Mouse (Mus musculus) common myeloid progenitor, adult 5-6 weeks (primary cell): ENCODE results near the gene Mdfi. TPM values are rescaled to one million over a fixed set of nuclear protein-coding genes. Genes with fewer than 3 reads are reported as not detected.

ENCODE experiments used
- ATAC-seq: replicated peaks from 2 replicates; pipeline ENCODE4 v1.8.0; 2016; ENCODE audit warnings: low read depth, mild to moderate bottlenecking, moderate TSS enrichment, inconsistent platforms; ENCODE audit not compliant: poor library complexity, severe bottlenecking
- total RNA-seq: library from RNA; stranded (forward); fragments of 200-1000, 187-1606 nt; gene quantifications from 2 replicates; pipeline ENCODE4 v1.2.3, GENCODE M21; 2017

Mdfi gene
- total RNA-seq, 1 experiment from 2014 or later, result 9.2 TPM

DNA sequence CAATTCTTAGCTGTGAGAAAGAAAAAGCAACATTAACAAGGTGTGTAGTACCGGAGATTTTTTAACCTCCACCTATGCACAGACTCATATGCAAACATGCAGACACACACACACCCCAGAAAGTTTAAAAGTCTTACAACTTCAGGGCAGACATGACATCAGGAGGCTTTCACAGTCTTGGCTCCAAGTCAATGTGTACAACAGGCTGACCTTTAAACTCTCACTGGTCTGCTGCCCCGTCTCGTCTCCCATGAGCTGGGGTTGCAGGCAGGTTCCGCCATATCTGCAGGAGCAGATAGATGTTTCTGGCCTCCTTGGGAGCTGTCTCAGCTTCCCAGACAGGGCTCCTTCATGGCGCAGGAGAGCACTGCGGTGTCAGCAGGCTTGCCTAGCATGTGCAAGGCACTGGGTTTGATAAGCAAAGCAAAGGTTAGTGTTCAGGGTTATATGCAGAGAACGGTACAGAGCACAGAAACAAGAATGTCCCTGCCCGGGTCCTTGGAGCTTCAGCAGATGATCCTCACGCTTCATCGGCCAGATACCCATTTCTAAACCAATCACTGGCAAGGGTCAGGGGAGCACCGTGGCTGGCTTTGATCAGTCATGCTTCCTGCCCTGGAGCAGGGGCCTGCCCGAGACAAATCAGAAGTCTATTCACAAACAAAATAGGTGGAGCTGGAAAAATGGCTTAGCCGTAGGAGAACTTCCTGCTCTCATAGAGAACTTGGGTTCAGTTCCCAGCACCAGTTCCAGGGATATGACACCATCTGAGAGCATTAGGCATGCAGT, 29.2 kb downstream of the Mdfi start:
- ATAC-seq, result no peak

DNA sequence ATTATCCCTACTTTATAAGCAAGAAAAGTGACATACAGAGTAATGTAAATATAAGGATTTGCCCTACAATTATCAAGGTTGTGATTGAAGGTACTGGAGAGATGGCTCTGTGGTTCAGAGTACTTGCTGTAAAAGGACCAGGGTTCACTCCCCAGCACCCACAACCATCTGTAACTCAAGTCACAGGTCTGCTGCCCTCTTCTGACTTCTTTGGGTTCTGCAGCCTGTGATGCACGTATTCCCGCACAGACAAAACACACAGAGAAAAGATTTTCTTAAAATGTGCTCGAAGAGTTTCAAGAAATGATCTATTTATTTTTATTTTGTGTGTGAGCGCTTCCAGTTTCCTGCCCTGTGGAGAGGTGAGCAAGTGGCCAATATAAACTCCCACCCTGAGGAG, 30.8 kb downstream of the Mdfi start:
- ATAC-seq, result no peak

DNA sequence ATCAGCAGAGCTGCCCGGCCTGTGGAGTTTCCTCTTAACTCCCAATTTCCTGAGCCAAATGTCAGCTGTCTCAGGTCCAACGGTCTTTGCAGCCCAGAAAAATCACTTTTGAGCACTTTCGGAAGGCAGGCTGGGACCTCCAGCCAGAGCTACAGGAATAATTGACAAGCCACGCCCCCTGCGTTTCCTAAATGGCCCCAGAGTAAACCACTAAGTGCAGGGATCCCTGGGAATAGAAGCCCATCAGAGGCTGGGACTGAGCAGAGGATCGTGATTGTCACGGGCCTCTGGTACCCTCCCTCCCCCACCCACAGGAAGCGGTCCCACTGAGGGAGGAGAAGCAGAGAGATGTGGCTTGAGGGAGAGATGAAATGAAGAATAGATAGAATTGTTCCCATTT, 31.7 kb downstream of the Mdfi start:
- peak; percentile 49 for ATAC-seq

DNA sequence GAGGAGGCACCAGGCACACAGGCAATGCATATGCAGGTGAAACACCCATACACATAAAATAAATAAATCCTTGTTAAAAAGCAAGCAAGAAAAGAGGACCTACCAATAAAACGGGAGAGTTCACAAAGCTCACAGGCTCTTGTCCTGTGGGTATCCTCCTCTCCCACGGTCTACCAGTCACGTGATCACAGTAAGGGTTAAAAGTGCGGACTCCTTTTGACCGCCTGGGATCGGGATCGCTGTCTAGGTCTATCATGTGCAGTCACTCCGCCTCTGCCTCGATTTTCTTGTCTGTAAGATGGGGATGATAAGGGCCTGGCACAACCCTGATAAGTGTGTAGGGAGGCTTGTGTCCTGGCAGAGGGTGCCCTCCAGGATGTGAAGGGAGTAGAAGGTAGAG, 37.1 kb downstream of the Mdfi start:
- ATAC-seq, result no peak

DNA sequence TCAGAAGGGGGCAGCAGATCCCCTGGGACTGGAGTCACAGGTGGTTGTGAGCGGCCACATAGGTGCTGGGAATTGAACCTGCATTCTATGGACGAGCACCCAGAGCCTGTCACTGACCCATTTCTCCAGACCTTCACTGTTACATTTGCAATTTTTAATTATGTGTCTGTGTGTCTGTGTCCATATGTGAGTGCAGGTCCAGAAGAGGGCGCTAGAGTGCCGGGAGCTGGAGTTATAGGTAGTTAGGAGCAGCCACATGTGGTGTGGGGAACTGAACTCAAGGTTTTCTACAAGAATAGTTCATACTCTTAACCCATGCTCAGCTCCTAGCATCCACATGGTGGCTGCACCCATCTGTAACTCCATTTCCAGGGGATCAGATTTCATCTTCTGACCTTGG, 37.5 kb downstream of the Mdfi start:
- no peak for ATAC-seq

DNA sequence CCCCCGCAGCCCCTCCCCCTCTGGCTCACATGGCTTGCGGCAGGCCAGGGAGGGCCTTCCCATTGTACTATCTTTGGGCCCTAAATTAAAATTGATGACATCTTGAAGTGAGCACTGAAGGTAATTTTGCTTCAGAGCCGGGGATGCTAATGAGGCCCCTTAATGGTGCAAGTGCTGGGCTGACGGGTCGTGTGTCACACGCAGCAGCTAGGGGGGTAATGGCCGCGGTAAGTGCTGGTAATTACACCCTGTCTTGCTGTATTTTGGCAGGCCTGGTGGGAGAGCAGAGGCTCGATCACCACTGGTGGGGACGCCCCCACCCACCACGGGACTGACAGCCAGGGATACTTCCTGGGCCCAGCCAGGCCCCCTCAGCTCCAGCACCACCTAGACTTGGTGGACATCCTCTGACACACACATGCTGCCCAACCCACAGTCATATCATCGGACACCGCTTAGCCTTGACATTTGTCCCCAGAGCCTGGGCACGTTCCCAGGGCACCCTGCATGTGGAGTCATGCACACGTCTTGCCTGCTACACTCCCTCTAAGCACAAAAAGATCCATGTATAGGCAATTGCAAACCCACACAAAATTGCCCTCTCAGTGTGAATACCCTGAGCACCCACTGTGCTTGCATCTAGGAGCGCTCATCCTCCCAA, 38.2 kb downstream of the Mdfi start:
- ATAC-seq, result no peak

DNA sequence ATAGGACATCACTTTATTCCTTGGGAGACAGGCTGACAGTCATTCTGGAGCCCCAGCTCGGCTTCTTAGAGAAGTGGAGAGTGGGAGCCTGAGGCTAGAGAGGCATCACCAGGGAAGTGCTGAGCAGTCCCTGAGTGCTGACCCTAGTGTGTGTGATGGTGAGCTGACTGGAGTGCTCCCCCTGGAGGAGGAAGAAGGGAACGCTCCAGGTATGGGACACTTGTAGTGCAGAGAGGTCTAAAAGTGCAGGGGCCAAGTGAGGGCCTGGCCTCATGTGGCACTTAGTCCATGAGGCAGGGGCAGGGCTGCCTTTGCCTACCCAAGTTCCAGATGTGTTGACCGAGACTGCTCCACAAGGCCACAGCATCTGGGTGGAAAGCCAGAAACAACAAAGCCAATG, 39.0 kb downstream of the Mdfi start:
- ATAC-seq, result peak; percentile 70

DNA sequence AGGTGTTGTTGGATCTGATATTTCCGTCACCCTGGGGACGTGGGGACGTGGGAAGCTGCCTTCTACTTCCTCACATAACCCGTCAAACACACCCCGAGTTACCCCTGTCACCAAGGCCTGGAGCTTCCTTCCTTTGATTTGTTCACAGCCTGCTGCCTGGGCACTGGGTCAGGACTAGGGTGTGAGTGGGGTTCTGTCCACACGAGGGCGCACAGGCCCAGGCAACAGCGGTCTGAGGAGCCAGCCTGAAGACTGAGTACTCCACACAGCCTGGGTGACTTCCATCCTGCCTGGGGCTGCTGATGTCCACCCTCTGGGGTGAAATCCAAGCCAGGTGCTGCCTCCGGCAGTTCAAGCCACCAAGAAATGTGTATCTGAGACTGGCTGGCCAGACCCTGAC, 41.1 kb downstream of the Mdfi start:
- peak; percentile 79 for ATAC-seq

DNA sequence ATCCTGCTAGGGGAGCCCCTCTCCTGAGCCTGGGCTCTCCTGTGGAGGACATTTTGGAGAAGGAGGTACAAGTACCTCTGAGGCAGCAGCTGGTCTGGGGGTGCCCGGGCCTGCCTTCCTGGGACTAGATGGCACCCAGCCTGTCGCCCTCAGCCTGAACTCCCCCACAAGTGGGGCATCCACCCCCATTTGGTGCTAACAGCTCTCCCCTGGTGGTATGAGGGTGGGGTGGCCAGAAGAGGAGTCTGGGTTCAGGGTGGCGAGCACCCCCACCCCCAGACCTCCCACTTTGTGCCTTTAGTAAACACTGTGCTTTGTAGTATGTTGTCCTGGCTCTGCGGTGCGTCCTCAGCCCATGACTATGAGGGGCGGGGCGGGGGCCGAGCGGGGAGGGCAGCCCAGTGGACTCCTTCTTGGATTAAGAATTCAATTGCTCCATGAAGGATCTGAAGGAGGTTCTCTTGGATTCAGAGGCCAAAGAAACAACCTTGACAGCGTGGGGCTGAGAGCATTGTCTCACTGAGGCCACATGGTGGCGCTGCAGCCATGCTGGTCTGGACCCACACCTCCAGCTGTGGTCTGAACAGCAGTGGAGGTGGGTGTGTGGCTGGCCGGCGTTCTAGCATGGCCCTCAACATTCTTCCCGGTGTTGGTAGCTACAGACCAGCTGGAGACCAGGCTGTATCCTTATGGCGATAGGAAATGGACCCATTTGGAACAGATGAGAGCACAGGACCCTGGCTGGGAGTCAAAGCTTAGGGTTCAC, 42.2 kb downstream of the Mdfi start:
- peak; percentile 72 for ATAC-seq

DNA sequence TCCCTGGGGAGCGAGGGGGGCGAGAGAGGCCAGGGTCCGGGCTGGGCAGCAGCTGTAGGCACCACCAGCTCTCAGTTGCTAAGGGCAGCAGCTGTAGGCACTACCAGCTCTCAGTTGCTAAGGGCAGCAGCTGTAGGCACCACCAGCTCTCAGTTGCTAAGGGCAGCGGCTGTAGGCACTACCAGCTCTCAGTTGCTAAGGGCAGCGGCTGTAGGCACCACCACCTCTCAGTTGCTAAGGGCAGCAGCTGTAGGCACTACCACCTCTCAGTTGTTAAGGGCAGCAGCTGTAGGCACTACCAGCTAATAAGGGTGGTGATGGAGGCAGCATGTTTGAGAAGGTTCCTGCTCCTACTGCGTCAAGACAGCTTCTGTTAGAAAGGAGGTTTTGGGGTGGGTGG, 45.5 kb downstream of the Mdfi start:
- no peak for ATAC-seq

DNA sequence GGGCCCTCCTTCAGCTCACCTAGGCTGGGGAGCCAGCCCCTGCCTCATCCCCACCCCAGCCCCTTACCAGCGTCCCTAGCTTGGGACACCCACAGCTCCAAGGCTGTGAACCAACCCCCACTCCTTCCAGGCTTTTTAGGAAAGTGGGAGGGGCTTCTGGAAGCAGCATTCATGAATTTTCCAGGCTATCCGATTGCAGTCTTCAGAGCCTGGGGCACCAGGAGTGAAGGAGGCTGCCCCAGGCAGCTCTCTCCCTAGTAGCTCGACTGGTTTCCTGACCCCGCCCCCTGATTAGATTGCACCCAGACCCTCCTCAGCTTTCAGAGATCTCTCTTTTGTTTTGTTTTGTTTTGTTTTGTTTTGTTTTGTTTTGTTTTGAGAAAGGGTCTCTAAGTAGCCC, 46.2 kb downstream of the Mdfi start:
- ATAC-seq, result no peak

DNA sequence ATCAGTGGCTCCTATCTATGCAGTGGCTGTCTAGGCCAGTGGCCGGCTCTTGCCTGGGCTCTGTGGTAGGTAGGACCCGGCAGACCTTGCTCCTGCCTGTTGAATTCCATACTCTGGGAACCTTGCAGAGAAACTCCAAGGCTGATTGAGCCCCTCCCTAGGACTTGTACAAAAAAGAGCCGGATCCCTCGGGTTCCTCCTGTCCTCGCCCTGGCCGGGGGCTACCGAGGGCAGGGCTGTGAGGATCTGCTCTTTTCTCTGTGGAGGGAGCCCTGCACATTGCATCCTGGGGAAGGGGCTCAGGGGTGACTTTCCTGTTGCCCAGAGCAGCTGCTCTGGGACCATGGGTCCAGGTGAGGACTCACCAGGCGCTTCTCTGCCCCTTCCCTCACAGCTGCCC, 46.9 kb downstream of the Mdfi start:
- ATAC-seq, result no peak

DNA sequence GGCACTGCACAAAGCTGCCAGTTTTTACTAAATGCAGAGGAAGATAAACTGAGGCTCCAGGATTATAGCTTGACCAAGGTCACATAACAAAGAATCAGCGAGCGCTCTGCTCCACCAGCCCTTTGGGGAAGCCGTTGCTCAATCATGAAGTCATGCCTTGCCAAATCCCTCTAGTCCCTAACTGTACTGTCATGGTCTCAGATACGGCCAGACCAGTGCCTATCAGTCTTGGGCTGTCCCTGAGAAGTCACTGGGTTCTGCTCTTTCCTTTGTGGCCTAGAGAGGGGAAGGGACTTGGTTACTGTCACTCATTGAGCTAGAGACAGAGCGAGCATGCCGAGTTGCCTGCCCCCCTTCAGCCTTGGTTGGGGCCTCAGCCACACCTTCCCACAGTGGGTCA, 50.1 kb downstream of the Mdfi start:
- ATAC-seq, result peak; percentile 74

DNA sequence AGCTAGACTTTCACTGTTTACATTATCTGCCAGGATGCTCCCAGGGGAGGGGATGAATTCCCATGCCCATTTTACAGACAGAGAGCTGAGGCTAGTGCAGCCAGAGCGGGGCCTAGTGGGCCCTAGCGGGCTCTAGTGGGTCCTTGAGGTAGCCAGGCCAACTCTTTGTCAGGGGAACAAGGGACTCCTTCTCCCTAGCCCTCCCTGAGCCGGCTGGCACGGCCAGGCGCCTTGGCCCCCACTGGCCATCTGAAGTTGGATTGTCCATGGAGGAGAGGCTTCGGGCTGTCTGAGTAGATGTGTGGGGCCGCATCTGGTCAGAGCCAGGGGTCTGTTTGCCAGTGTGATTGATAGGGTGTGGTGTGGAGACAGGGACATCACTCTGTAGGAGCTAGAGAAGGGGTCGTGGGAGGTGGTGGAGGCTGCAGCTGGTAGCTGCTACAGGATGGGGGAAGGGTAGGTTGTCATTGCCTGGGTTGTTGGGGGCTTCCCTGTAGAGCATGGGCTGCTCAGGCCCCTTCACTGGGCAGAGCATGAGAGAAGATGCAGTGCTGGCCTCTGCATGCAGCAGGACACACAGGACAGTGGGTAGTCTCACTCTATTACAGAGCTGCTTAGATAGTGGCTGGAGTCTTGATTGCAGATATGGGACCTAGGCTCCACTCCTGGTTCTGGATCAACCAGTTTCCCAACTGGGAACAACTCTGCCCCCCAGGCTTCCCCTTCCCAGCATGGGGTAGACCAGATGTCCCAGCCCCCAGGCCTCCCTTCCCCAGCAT, 50.9 kb downstream of the Mdfi start:
- ATAC-seq, result no peak

DNA sequence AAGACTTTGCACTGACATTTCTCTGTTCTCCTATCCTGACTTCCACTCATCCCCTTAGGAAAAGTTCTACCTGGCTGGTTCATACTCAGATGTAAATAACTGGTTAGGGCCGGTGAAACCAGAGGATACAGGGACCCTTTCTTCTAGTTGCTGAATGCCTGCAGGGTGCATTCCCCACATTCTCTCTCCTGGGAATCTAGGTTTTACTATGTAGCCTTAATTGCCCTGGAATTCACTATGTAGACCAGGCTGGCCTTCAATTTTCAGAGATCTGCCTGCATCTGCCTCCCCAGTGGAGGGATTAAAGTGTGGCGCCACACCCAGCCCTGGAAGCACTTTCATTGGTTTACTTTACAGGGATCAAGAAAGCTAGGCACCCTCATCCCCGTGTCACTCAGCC, 52.0 kb downstream of the Mdfi start:
- ATAC-seq, result no peak

DNA sequence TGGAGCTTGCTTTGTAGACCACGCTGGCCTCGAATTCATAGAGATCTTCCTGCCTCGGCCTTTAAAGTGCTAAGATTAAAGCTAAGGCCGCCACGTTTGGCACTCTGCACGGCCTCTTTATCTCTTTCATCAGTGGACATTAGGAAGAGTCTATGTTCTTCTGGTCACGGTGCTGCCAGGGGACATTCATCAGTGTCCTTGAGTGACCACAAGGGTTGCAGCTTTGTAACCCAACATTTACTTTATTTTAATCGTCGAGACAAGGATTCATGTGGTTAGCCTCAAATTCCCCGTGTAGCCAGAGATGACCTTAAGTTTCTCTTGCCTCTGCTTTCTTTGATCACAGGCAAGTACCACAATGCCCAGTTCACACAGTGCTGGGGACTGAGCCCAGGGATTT, 54.0 kb downstream of the Mdfi start:
- ATAC-seq, result no peak

DNA sequence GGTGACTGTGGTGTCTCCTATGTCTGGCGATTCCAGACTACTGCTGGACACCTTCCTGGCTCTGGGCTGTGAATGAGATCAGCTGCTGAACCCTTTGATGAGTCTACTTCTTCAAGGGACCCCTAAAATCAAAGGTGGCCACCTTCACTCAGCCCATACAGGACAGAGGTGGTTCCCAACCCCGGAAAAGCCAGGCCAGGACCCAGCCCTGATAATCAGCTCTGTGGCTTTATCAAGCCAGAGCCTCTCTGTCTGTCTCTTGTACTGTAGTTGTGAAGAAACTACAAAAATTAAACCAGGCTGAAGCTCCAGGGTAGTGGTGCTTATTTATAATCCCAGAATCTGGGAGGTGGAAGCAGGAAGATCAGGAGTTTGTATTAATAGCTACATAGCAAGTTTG, 57.4 kb downstream of the Mdfi start:
- no peak for ATAC-seq

DNA sequence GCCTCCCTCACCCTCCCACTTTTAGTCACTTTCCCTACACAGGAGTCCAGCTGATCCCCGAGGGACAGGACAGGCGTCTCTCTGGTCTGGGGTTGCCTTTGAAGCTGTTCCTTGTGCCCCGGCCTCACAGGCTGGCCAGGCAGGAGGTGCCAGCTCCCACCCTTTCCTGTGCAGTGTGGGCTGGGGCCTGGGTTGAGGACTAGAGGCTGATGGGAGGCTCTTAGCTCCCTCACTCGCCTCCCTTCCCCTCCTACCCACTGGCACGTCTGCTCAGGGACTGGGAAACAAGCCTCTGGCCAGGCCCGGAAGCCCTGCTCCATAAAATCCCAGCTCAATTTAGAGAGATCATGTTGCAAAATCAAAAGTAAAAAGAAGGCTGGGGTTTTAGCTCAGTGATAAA, 60.9 kb downstream of the Mdfi start:
- no peak for ATAC-seq

DNA sequence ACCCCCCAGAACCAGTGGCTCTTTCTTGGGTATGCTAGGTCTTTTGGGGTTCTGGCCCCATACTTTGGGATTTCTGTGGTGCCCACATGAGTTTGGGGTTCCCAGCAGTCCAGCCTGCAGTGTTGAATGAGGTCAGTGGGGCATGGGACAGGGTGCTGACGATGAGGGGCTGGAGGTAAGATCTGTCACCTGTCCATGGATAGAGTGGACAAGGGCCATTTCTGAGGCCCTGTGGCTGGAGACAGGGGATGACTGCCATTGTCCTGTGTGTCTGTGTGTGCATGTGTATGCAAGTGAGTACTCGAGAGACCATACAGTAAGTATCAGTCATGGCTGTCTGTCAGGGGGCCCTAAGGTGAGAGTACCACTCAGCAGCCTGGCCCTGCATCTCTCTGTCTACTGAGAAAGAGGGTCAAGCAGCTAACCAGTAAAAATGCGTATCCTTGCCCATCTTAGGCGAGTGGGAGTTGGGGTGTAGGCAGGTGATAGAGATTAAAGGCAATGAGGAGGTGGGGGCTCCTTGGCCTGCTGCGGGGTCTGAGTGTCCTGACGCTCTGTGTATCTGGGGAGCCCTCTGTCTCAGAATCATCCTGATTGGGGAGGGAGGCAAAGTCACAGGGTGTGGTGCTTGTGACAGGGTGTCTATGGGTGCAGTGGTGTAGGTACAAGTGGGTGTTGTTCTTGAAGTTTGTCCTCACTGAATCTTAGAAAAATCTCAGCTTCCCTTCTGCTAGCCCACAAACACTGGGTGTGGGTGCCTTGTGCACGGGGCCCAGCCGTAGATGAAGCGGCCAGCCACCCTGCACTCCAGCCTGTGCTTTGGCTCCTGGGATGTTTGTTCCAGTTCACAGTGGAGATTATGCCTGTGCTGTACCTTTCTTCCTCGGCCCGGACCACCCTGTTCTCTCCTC, 64.8 kb downstream of the Mdfi start:
- ATAC-seq, result no peak
